Mouse (Mus musculus) adrenal gland, postnatal 4 days (tissue): ENCODE measurements around the gene Ppp1ca. TPM values are rescaled to one million over a fixed set of nuclear protein-coding genes. Genes with fewer than 3 reads are reported as not detected.

Experiments
- DNase-seq, 2 experiments: peaks; one replicate each; pipeline ENCODE4 v3.0.0; 2021 to 2022; ENCODE audit warnings: low spot score in 2 of 2, mixed read lengths in 2 of 2
- total RNA-seq, 2 experiments: library from RNA; stranded (reverse); gene quantifications; 2 replicates each; pipeline ENCODE4 v1.2.3; 2021

Gene Ppp1ca
- total RNA-seq, 2 experiments from 2014 or later, result 464 to 467 TPM

- DNase-seq, result no peak
These were observed 37.2 kb upstream of the Ppp1ca start for GRCm38 (mm10) chr19:4154437-4155222.

- DNase-seq, result no peak
These were observed 36.4 kb upstream of the Ppp1ca start for GRCm38 (mm10) chr19:4155223-4156072.

DNA sequence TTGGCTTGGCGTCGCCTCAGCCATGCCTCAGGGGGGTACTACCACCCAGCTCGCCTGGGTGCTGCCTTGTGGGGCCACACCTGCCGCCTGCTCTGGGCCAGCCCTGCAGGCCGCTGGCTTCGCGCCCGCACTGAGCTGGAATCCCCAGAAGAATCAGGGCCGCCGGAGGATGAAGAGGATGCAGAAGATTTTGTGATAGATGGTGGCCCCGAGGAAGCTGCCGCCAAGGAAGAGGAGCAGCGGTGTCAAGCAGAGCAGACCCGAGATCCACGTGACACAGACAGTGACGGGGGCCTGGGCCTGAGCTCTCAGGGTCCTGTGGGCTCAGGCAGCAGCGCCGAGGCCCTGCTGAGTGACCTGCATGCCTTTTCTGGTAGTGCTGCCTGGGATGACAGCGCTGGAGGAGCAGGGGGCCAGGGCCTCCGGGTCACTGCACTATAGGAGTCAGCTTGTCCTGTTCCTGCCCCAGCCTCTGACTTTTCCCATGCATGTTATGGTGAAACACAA is 35.7 kb upstream of the Ppp1ca start:
- no peak for DNase-seq

- no peak for DNase-seq
These were observed 35.1 kb upstream of the Ppp1ca start for GRCm38 (mm10) chr19:4156771-4157170.

- no peak for DNase-seq
These were observed 32.8 kb upstream of the Ppp1ca start for GRCm38 (mm10) chr19:4159049-4159448.

- DNase-seq, result peak; percentile 87 to 90
These were observed 29.0 kb upstream of the Ppp1ca start, which contains the start of gene Rps6kb2 for GRCm38 (mm10) chr19:4162646-4163542. Rps6kb2 (minus strand) TSS chr19:4163354.

GRCm38 (mm10) chr19:4163543-4163887 is 28.4 kb upstream of the Ppp1ca start:
- no peak for DNase-seq

- DNase-seq, result no peak
These were observed 27.8 kb upstream of the Ppp1ca start for GRCm38 (mm10) chr19:4164100-4164499.

- DNase-seq, result no peak
These were observed 27.1 kb upstream of the Ppp1ca start for GRCm38 (mm10) chr19:4164721-4165120.

GRCm38 (mm10) chr19:4166678-4167476 is 25.0 kb upstream of the Ppp1ca start:
- no peak for DNase-seq

DNA sequence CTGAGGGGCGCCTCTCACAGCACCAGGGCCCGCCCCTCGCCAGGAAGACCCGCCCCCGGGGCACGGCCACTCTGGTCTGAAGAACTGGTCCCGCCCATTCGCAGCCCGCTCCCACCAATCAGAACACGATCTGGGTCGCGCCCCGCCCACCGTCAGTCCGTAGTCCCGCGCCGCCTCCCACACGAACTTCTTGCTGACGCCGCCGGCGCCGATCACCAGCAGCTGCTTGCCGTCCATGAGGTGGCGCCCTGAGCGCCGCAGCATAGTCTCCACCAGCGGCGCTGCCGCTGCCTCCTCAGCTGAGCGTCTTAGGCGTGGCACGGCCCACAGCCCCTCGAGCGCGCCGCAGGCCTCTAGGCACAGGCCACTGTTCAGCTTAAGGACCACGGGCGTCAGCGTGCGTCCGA is 22.5 kb upstream of the Ppp1ca start:
- peak; percentile 99 for DNase-seq

GRCm38 (mm10) chr19:4169810-4170209 is 22.1 kb upstream of the Ppp1ca start:
- no peak for DNase-seq

DNA sequence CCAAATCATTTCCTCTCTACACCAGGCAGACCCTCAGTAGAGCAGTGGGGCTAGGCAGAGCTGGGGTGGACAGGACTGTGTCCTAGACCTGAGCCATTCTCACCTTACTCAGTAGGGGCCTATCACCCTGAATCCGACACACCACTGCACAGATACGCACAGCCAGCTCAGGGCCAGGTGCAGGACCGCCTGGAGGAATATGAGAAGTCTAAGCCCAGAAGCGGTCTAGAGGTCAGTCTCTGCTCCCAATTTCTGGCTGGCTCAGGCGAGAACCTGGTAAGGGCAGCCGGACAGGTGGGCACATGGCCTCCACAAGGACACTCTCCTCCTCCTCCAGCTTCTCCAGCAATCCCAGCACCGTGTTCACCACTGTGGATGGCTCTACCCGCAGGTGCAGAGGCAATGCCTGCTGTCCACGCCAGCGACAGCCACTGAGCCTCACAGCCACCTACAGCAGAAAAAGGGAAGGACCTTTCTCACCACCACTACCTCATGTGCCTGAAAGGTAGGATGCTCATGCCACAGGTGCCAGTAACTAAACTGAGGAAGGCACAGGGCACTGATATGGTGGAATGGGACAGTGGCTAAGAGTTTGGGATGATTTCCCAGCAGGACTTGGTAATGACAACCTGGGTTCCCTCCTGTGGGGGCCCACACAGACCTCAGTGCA is 21.0 kb upstream of the Ppp1ca start:
- DNase-seq, result no peak

DNA sequence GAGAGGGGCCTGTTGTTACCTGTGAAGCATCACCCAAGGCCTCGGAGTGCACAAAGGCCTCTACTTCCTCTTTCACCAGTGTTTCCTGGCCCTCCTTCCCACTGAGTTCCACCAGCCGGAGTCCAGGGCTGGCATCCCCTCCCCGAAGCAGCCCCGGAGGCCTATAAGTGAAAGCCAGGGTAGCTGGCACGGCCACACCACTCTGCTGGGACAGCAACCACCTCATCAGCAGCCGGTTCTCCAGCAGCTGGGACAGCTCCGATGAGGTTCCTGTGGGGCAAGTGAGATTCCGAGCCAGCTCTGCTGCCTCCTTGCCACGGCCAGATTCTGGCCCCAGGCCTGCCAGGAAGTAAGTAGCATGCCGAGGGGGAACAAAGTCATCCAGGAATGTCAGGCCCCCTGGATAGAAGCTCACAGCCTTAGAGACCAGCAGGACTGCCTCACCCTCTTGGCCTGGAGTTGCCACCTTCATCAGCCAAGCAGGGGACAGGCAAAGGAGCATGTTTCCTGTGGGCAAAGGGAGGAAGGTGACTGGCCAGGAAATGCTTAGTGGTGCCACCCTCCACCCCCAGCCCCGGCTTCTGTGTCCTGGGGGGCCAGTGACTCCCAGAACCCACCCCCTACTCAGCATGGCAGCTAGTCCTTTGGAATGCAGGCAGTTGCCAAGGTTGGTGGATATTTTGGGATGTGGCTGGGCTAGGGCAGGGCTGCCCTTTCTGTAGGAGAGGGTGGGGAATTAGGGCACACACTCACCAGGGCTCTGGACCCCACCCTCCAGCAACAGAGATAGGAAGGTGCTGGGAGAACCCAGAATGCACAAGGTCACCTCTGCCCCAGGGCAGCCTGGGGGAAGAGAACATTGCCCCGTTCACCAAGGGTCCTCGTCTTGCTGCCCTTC is 20.2 kb upstream of the Ppp1ca start:
- no peak for DNase-seq

- no peak for DNase-seq
These were observed 18.9 kb upstream of the Ppp1ca start for GRCm38 (mm10) chr19:4172925-4173324.

DNA sequence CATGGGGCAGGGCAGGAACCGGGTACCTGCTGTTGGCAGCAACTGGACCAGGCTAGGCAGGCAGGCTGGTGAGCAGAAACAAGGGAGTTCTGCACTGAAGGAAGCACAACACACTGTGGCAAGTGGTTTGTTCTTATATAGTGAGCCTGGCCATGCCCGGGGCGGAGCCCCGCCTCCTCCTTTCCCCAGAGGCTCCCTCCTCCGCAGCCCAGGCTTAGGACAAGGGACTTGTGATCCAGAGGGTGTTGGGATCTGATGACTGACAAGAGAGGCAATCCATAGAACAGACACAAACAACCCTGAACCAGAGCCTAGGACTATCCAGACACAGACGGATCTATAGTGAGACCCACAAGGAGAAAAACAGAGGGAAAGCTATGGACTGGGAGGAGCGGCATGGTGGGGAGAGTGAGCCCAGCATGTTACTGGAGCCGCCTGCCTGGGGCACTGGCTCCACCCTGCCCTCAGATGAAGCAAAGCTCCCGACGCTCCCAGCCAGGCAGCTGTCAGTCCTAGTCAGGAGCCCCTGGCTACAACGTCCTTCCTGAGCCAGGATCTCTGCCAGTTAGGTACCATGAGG is 16.4 kb upstream of the Ppp1ca start, which contains the start of gene Carns1:
Carns1 (minus strand) TSS at position 112 of the 580 bp plus-strand sequence.
- no peak for DNase-seq

- no peak for DNase-seq
These were observed 11.5 kb upstream of the Ppp1ca start for GRCm38 (mm10) chr19:4180411-4180810.

GRCm38 (mm10) chr19:4181892-4182291 is 10.0 kb upstream of the Ppp1ca start:
- DNase-seq, result no peak
